Mouse (Mus musculus) forebrain, embryonic 10.5 days (tissue): ENCODE measurements around the gene Dnm1. TPM values are rescaled to one million over a fixed set of nuclear protein-coding genes. Genes with fewer than 3 reads are reported as not detected.
"Not testable (repeated sequence)": the region's sequence is repeated elsewhere in the genome, so short reads cannot be mapped to it uniquely, and the experiment has no call there.

Experiments used
- DNase-seq: peaks from one replicate; pipeline ENCODE4 v3.0.0-alpha.2; 2017; ENCODE audit warnings: low spot score; ENCODE audit errors: extremely low spot score
- H3K27ac ChIP-seq: fragments of 300-500 bp; sonication (generic); 2 replicates; pipeline ENCODE4 v1.5.1; 2016; ENCODE audit warnings: mild to moderate bottlenecking
- H3K27me3 ChIP-seq: fragments of 300-500 bp; sonication (generic); 2 replicates; pipeline ENCODE4 v1.6.1; 2016; ENCODE audit warnings: mild to moderate bottlenecking; ENCODE audit not compliant: poor library complexity, severe bottlenecking
- H3K36me3 ChIP-seq: fragments of 300-500 bp; sonication (generic); replicated peaks from 2 replicates; pipeline ENCODE4 v1.6.1; 2016; ENCODE audit warnings: mild to moderate bottlenecking, moderate library complexity
- H3K4me1 ChIP-seq: fragments of 300-500 bp; sonication (generic); 2 replicates; pipeline ENCODE4 v1.6.1; 2016
- H3K4me3 ChIP-seq: fragments of 300-500 bp; sonication (generic); 2 replicates; pipeline ENCODE4 v1.5.1; 2016; ENCODE audit warnings: mild to moderate bottlenecking, moderate library complexity
- H3K9me3 ChIP-seq: fragments of 300-500 bp; sonication (generic); 2 replicates; pipeline ENCODE4 v1.6.1; 2016; ENCODE audit warnings: mild to moderate bottlenecking, moderate library complexity
- WGBS: fragments of 180-500 bp; shearing (Covaris S2); methylation state at CpG from one replicate; pipeline ENCODE4 v1.1.7; 2016; 5-methylcytosine and 5-hydroxymethylcytosine counted together
- polyA plus RNA-seq: library from polyadenylated mRNA; unstranded; fragments of >200 nt; fragmentation: Nextera tagmentation; extraction: Ambion mirVana; gene quantifications from 2 replicates; pipeline ENCODE4 v1.2.1, GENCODE M21; 2016

Gene Dnm1
- polyA plus RNA-seq, 1 experiment from 2014 or later = 9.7 TPM

- peak overlapping the region; percentile 88 for H3K4me3 ChIP-seq
- peak overlapping the region; percentile 88 for H3K27ac ChIP-seq
- H3K27me3 ChIP-seq = peaks cover 54% of the 10 kb centered on the region
- WGBS = 9% methylated on average over 41 of the region's 42 CpGs
- no peak for DNase-seq
- no peaks in the 10 kb centered on the region for H3K9me3 ChIP-seq
- peaks cover 34% of the 10 kb centered on the region for H3K36me3 ChIP-seq
- H3K4me1 ChIP-seq = peaks cover 59% of the 10 kb centered on the region
Measured at GRCm38 (mm10) chr2:32311443-32312317, 41.5 kb downstream of the Dnm1 start.

GRCm38 (mm10) chr2:32310096-32310845 is 42.9 kb downstream of the Dnm1 start:
- 88% methylated on average over 18 of the region's 18 CpGs for WGBS
- Histone ChIP-seq H3K27ac (no peak overlapping the region), H3K9me3 (no peaks in the 10 kb centered on the region), H3K36me3 (peaks cover 48% of the 10 kb centered on the region), H3K4me1 (peaks cover 45% of the 10 kb centered on the region), H3K4me3 (no peak overlapping the region), H3K27me3 (peaks cover 42% of the 10 kb centered on the region)
- no peak for DNase-seq

GRCm38 (mm10) chr2:32308870-32309568 is 44.1 kb downstream of the Dnm1 start:
- H3K36me3 ChIP-seq = peaks cover 61% of the 10 kb centered on the region
- no peaks in the 10 kb centered on the region for H3K9me3 ChIP-seq
- peaks cover 44% of the 10 kb centered on the region for H3K4me1 ChIP-seq
- DNase-seq = no peak
- H3K27ac ChIP-seq = no peak overlapping the region
- WGBS = 93% methylated on average over 16 of the region's 16 CpGs
- no peak overlapping the region; the same call in 1 of the 2 replicates for H3K4me3 ChIP-seq
- H3K27me3 ChIP-seq = peaks cover 35% of the 10 kb centered on the region

GRCm38 (mm10) chr2:32307941-32308760 is 45.0 kb downstream of the Dnm1 start:
- peak; percentile 67 for DNase-seq
- Histone ChIP-seq H3K36me3 (peaks cover 69% of the 10 kb centered on the region), H3K4me3 (no peak overlapping the region), H3K27me3 (peaks cover 27% of the 10 kb centered on the region), H3K4me1 (peaks cover 44% of the 10 kb centered on the region), H3K27ac (no peak overlapping the region), H3K9me3 (no peaks in the 10 kb centered on the region)
- WGBS = 47% methylated on average over 8 of the region's 8 CpGs

GRCm38 (mm10) chr2:32307247-32307798 is 45.8 kb downstream of the Dnm1 start:
- no peaks in the 10 kb centered on the region for H3K9me3 ChIP-seq
- no peak overlapping the region for H3K4me3 ChIP-seq
- DNase-seq = no peak
- peaks cover 19% of the 10 kb centered on the region for H3K27me3 ChIP-seq
- H3K36me3 ChIP-seq = peaks cover 78% of the 10 kb centered on the region
- peaks cover 38% of the 10 kb centered on the region for H3K4me1 ChIP-seq
- H3K27ac ChIP-seq = no peak overlapping the region
- WGBS = 90% methylated on average over 6 of the region's 6 CpGs

- Histone ChIP-seq H3K27me3 (peaks cover 14% of the 10 kb centered on the region), H3K27ac (no peak overlapping the region), H3K4me3 (no peak overlapping the region), H3K9me3 (no peaks in the 10 kb centered on the region), H3K4me1 (peaks cover 26% of the 10 kb centered on the region), H3K36me3 (peaks cover 89% of the 10 kb centered on the region)
- 82% methylated on average over 9 of the region's 9 CpGs for WGBS
- no peak for DNase-seq
Measured at GRCm38 (mm10) chr2:32306176-32306575, 47.0 kb downstream of the Dnm1 start.

GRCm38 (mm10) chr2:32305668-32306067 is 47.5 kb downstream of the Dnm1 start:
- Histone ChIP-seq H3K36me3 (peaks cover 94% of the 10 kb centered on the region), H3K27me3 (peaks cover 9% of the 10 kb centered on the region), H3K27ac (no peak overlapping the region), H3K4me1 (peaks cover 21% of the 10 kb centered on the region), H3K9me3 (no peaks in the 10 kb centered on the region), H3K4me3 (no peak overlapping the region)
- WGBS = 90% methylated on average over 5 of the region's 5 CpGs
- no peak for DNase-seq

GRCm38 (mm10) chr2:32304145-32304832 is 48.8 kb downstream of the Dnm1 start:
- WGBS = 57% methylated on average over 8 of the region's 8 CpGs
- Histone ChIP-seq H3K4me3 (no peak overlapping the region), H3K36me3 (peaks cover 94% of the 10 kb centered on the region), H3K9me3 (no peaks in the 10 kb centered on the region), H3K27me3 (no peaks in the 10 kb centered on the region), H3K27ac (no peak overlapping the region), H3K4me1 (peaks cover 12% of the 10 kb centered on the region; the same call in 1 of the 2 replicates)
- peak; percentile 55 for DNase-seq

GRCm38 (mm10) chr2:32302952-32303351 is 50.2 kb downstream of the Dnm1 start:
- H3K27ac ChIP-seq = no peak overlapping the region
- DNase-seq = no peak
- H3K4me3 ChIP-seq = no peak overlapping the region
- peaks cover 7% of the 10 kb centered on the region; the same call in 1 of the 2 replicates for H3K4me1 ChIP-seq
- 89% methylated on average over 10 of the region's 10 CpGs for WGBS
- no peaks in the 10 kb centered on the region for H3K27me3 ChIP-seq
- H3K9me3 ChIP-seq = no peaks in the 10 kb centered on the region
- peaks cover 97% of the 10 kb centered on the region for H3K36me3 ChIP-seq

GRCm38 (mm10) chr2:32299469-32299868 is 53.7 kb downstream of the Dnm1 start:
- 95% methylated on average over 4 of the region's 4 CpGs for WGBS
- H3K9me3 ChIP-seq = no peaks in the 10 kb centered on the region
- H3K4me1 ChIP-seq = peaks cover under 1% of the 10 kb centered on the region; the same call in 1 of the 2 replicates
- no peak overlapping the region for H3K4me3 ChIP-seq
- H3K27ac ChIP-seq = no peak overlapping the region
- DNase-seq = no peak
- H3K36me3 ChIP-seq = peaks cover 92% of the 10 kb centered on the region
- no peaks in the 10 kb centered on the region for H3K27me3 ChIP-seq

GRCm38 (mm10) chr2:32295842-32296241 is 57.3 kb downstream of the Dnm1 start:
- H3K4me1 ChIP-seq, H3K27ac ChIP-seq, H3K4me3 ChIP-seq, H3K27me3 ChIP-seq, H3K9me3 ChIP-seq, DNase-seq: not testable (repeated sequence)
- peaks cover 77% of the 10 kb centered on the region for H3K36me3 ChIP-seq
- WGBS = 79% methylated on average over 2 of the region's 2 CpGs
